Mouse (Mus musculus): ENCODE measurements around the gene Lpar5.

Lpar5 gene

GRCm38 (mm10) chr6:125084424-125084823, 16.7 kb downstream of the Lpar5 start:
- 7% methylated on average over 4 of the region's 4 CpGs for WGBS

- WGBS: 91% methylated on average over 3 of the region's 3 CpGs
Observed at GRCm38 (mm10) chr6:125087937-125088336, 20.2 kb downstream of the Lpar5 start.

GRCm38 (mm10) chr6:125088561-125089321, 21.0 kb downstream of the Lpar5 start:
- 4% methylated on average over 20 of the region's 20 CpGs for WGBS

- WGBS: 3% methylated on average over 15 of the region's 15 CpGs
Observed at GRCm38 (mm10) chr6:125089521-125090321, 22.0 kb downstream of the Lpar5 start.

GRCm38 (mm10) chr6:125090341-125091085, 22.8 kb downstream of the Lpar5 start:
- 41% methylated on average over 10 of the region's 10 CpGs for WGBS

- WGBS: 76% methylated on average over 5 of the region's 5 CpGs
Observed at GRCm38 (mm10) chr6:125092372-125092771, 24.7 kb downstream of the Lpar5 start.

GRCm38 (mm10) chr6:125094843-125095242, 27.1 kb downstream of the Lpar5 start:
- 52% methylated on average over 3 of the region's 3 CpGs for WGBS

- 1% methylated on average over 44 of the region's 45 CpGs for WGBS
Observed at GRCm38 (mm10) chr6:125095391-125096278, 27.9 kb downstream of the Lpar5 start, which contains the start of gene Chd4. TSS of gene Chd4 (plus strand) at chr6:125095981.

GRCm38 (mm10) chr6:125096279-125096596, 28.5 kb downstream of the Lpar5 start:
- 1% methylated on average over 27 of the region's 32 CpGs for WGBS

GRCm38 (mm10) chr6:125096597-125097345, 29.1 kb downstream of the Lpar5 start:
- under 1% methylated on average over 43 of the region's 44 CpGs for WGBS

- WGBS: 1% methylated on average over 12 of the region's 12 CpGs
Observed at GRCm38 (mm10) chr6:125097346-125097689, 29.6 kb downstream of the Lpar5 start.

GRCm38 (mm10) chr6:125097951-125098350, 30.2 kb downstream of the Lpar5 start:
- WGBS: 23% methylated on average over 8 of the region's 8 CpGs

- WGBS: 22% methylated on average over 3 of the region's 3 CpGs
Observed at GRCm38 (mm10) chr6:125098513-125098912, 30.8 kb downstream of the Lpar5 start.

- 15% methylated on average over 5 of the region's 5 CpGs for WGBS
Observed at GRCm38 (mm10) chr6:125099421-125099971, 31.8 kb downstream of the Lpar5 start.

- WGBS: 83% methylated on average over 9 of the region's 9 CpGs
Observed at GRCm38 (mm10) chr6:125101444-125101843, 33.7 kb downstream of the Lpar5 start.

GRCm38 (mm10) chr6:125104223-125104622, 36.5 kb downstream of the Lpar5 start:
- 74% methylated on average over 4 of the region's 4 CpGs for WGBS

GRCm38 (mm10) chr6:125107705-125108104, 40.0 kb downstream of the Lpar5 start:
- 93% methylated on average over 2 of the region's 2 CpGs for WGBS

GRCm38 (mm10) chr6:125109371-125109770, 41.7 kb downstream of the Lpar5 start:
- 86% methylated on average over 14 of the region's 14 CpGs for WGBS

GRCm38 (mm10) chr6:125110927-125111326, 43.2 kb downstream of the Lpar5 start:
- WGBS: 75% methylated on average over 7 of the region's 7 CpGs

GRCm38 (mm10) chr6:125112553-125112952, 44.8 kb downstream of the Lpar5 start:
- WGBS: 88% methylated on average over 11 of the region's 11 CpGs
